Mouse (Mus musculus): Measurements from ENCODE around the gene Krt77.

Krt77 gene

GRCm38 (mm10) chr15:101869431-101869830 lies at the start of gene Krt77:
Gene Krt77 (minus strand): TSS chr15:101869705.
- DNase-seq (ENCODE audit: low spot score), result no peak

- no peak for DNase-seq (ENCODE audit: low spot score)
These were observed 46.6 kb upstream of the Krt77 start for GRCm38 (mm10) chr15:101916072-101916471.

GRCm38 (mm10) chr15:101904849-101905248 lies 35.3 kb upstream of the Krt77 start:
- no peak for DNase-seq (ENCODE audit: low spot score)

- DNase-seq (ENCODE audit: low spot score), result no peak
These were observed 33.0 kb upstream of the Krt77 start for GRCm38 (mm10) chr15:101902171-101903149.

GRCm38 (mm10) chr15:101895216-101895615 lies 25.7 kb upstream of the Krt77 start:
- DNase-seq (ENCODE audit: low spot score), result no peak

- DNase-seq (ENCODE audit: low spot score), result no peak
These were observed 23.3 kb upstream of the Krt77 start, which contains the start of gene Krt76 for GRCm38 (mm10) chr15:101892820-101893219. Gene Krt76 (minus strand): TSS chr15:101892920.

GRCm38 (mm10) chr15:101879776-101880175 lies 10.3 kb upstream of the Krt77 start:
- DNase-seq (ENCODE audit: low spot score), result no peak

GRCm38 (mm10) chr15:101878041-101878440 lies 8.5 kb upstream of the Krt77 start:
- no peak for DNase-seq (ENCODE audit: low spot score)

- DNase-seq (ENCODE audit: low spot score), result no peak
These were observed 4.9 kb upstream of the Krt77 start for GRCm38 (mm10) chr15:101874383-101874782.

- DNase-seq (ENCODE audit: low spot score), result no peak
These were observed 3.7 kb upstream of the Krt77 start for GRCm38 (mm10) chr15:101873231-101873630.

GRCm38 (mm10) chr15:101866754-101867153 lies 2.8 kb downstream of the Krt77 start:
- DNase-seq (ENCODE audit: low spot score), result no peak

- no peak for DNase-seq (ENCODE audit: low spot score)
These were observed 8.9 kb downstream of the Krt77 start for GRCm38 (mm10) chr15:101860421-101861130.

GRCm38 (mm10) chr15:101859735-101860170 lies 9.8 kb downstream of the Krt77 start:
- DNase-seq (ENCODE audit: low spot score), result no peak

GRCm38 (mm10) chr15:101858673-101859425 lies 10.7 kb downstream of the Krt77 start:
- DNase-seq (ENCODE audit: low spot score), result no peak

GRCm38 (mm10) chr15:101856696-101857095 lies 12.8 kb downstream of the Krt77 start:
- no peak for DNase-seq (ENCODE audit: low spot score)

- DNase-seq (ENCODE audit: low spot score), result no peak
These were observed 13.8 kb downstream of the Krt77 start for GRCm38 (mm10) chr15:101855732-101856131.

GRCm38 (mm10) chr15:101854294-101854693 lies 15.2 kb downstream of the Krt77 start:
- DNase-seq (ENCODE audit: low spot score), result no peak

- no peak for DNase-seq (ENCODE audit: low spot score)
These were observed 16.9 kb downstream of the Krt77 start for GRCm38 (mm10) chr15:101852571-101852970.

GRCm38 (mm10) chr15:101850694-101851093 lies 18.8 kb downstream of the Krt77 start, which contains the start of gene Krt1:
Gene Krt1 (minus strand): TSS chr15:101850794.
- DNase-seq (ENCODE audit: low spot score), result no peak

- no peak for DNase-seq (ENCODE audit: low spot score)
These were observed 23.5 kb downstream of the Krt77 start for GRCm38 (mm10) chr15:101845971-101846403.

- no peak for DNase-seq (ENCODE audit: low spot score)
These were observed 26.3 kb downstream of the Krt77 start for GRCm38 (mm10) chr15:101843192-101843591.

- no peak for DNase-seq (ENCODE audit: low spot score)
These were observed 34.6 kb downstream of the Krt77 start for GRCm38 (mm10) chr15:101834784-101835328.

Data from c-Kit-positive CD71-positive TER-119-positive erythroid progenitor cells, embryonic 14.5 days (primary cell).